Mouse (Mus musculus) adrenal gland, postnatal 36 days (tissue): ENCODE data around the gene Prc1. TPM values are rescaled to one million over a fixed set of nuclear protein-coding genes. Genes with fewer than 3 reads are reported as not detected.
"Not testable (repeated sequence)": the region's sequence is repeated elsewhere in the genome, so short reads cannot be mapped to it uniquely, and the experiment has no call there.

Experiments used
- DNase-seq, 2 experiments: peaks; one replicate each; pipeline ENCODE4 v3.0.0; 2021; ENCODE audit warnings: mixed read lengths in 1 of 2
- total RNA-seq, 2 experiments: library from RNA; stranded (reverse); gene quantifications; 2 replicates each; pipeline ENCODE4 v1.2.3; 2021

The Prc1 gene
- total RNA-seq, 2 experiments from 2014 or later: 12.4 to 12.8 TPM

DNA sequence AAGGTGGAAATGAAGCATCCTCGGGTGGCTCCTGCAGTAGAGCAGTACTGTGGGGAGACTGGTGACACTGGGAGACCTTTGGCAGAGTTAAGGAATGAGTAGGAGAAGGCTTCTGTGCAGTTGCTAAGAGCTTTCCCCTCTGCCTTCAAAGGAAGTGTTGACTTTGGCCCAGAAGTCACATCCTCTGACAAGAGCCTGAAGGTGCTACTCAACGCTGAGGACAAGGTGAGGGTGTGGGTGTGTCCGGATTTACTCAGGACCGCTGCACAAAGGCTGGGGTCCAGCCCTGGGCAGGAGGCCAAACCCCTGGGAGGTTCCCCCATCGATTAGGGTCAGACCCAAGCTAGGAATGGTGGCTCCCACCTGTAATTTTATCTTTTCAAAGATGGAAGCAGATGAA lies 9.9 kb upstream of the Prc1 start:
- DNase-seq: no peak

DNA sequence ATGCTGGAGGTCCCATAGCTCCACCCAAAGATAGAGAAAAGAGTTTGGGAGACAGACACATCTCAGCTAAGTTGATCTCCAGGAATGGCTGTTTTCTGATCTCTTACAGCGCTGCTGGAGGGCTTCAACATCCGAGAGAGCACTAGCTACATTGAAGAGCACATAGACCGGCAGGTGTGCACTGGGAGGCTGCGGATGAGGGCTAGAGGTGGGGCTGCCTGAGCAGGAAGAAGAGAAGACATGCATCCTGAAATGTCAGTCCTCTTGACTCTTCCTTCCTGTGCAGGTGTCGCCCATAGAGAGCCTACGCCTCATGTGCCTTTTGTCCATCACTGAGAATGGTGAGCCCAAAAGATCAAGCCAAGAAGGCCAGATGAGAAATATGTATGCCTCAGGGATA lies 8.5 kb upstream of the Prc1 start:
- DNase-seq: no peak

DNA sequence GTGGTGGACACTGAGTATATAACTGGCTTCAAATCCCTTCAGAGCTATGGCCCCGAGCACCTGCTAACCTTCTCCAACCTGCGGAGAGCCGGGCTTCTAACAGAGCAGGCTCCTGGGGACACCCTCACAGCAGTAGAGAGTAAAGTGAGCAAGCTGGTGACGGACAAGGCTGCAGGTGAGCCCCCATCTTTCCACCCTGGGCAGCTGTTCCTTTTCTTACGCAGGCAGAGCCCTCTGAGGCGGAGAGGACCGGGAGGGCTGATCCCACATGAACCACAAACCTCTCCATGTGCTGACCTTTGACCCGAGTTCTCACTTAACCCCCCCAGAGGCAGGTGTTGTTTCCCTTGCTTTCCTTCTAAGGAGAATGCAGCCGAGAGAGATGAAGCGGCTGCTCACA lies 6.5 kb upstream of the Prc1 start:
- no peak for DNase-seq

DNA sequence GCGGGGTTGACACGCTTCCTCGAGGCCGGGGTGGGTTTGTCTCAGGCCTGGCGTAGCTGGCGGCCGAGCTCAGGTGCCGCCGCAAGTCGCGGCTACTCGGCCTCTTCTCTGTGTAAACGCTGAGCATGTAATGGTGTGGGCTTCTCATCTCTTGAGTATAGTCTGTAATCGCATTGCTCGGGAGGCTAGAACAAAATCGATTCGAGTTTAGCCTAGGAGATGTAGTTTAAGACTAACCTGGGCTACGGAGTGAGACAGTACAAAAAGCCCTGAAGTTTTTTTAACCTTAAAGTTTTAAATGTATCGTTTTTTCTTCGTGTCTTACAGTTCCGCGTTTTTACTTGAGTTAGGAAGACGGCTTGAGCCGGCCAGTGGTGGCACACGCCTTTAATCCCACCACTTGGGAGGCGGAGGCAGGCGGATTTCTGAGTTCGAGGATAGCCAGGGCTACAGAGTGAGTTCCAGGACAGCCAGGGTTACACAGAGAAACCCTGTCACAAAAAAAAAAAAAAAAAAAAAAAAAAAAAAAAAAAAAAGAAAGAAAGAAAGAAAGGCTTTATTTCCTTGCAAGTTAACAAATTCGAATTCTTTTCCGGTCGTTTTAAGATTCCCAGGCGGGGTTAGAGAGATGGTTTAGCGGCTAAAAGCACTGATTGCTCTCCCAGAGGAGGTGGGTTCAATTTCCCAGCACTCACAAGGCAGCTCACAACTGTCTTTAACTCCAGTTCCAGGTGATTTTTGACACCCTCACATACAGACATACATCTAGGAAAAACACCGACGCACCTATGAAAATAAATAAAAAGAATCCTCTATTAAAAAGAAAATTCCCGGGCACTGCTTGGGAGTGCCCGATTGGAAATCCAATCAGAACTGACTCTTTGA lies 756 bp downstream of the Prc1 start:
- DNase-seq: no peak

DNA sequence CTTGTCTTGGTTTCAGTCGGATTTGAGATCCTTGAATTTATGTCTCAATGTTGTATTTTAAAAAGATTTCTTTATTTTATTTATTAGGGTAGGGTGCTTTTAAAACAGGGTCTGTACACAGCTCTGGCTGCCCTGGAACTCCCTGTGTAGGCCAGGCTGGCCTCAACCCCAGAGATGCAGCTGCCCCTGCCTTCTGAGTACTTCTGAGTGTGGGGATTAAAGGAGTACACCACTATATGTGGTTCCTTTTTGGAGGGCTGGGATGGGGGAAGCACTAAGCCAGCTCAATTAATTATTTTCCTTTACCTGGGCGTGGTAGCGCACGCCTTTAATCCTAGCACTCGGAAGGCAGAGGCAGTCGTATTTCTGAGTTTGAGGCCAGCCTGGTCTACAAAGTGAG lies 2.2 kb downstream of the Prc1 start:
- DNase-seq: no peak

DNA sequence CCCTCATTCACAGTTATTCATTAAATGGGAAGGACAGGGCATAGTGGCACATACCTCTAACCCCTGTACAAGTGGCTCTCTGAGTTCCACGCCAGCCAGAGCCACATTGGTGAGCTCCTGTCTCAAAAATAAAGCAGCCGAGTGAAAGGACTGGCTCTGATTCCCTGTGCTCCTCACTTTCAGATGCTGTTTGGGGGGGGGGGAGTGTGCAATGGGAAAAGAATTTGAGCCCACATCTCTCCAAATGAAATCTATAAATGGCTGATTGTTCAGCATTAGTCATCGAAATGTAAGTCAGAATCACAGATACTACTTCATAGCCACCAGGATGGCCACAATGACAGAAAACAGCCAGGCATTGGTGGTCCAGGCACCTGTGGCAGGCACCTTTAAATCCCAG lies 2.8 kb downstream of the Prc1 start:
- no peak for DNase-seq

DNA sequence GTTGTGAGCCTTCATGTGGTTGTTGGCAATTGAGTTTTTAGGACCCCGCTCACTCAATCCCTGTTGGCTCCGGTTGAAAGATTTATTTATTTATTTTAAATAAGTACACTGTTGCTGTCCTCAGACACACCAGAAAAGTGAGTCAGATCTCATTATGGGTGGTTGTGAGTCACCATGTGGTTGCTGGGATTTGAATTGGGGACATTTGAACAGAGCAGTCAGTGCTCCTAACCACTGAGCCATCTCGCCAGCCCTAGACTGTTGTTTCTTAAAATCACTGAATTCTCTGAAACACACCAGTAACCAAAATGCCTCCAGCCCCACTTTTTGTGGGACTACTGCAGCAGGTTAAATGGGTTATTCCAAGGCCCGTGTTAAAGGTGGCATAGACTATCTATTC lies 4.5 kb downstream of the Prc1 start:
- DNase-seq: no peak

DNA sequence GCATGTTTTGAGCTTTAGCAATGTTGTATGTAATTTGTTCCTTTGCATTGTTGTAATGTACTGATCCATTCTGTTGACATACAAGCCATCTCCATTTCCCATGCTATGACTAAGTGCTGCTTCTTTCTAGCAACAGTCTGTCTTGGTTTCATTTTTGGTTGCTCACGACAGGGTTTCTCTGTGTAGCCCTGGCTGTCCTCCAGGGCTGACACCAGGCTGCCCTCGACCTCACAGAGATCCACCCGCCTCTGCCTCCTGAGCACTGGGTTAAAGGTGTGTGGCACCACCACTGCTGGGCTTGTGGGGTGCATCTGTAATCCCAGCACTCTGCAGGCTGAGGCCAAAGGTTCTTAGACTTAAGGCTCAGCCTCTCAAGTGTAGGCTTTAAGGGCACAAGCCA lies 5.3 kb downstream of the Prc1 start:
- peak in 1 of 2 experiments; percentile 26 for DNase-seq

DNA sequence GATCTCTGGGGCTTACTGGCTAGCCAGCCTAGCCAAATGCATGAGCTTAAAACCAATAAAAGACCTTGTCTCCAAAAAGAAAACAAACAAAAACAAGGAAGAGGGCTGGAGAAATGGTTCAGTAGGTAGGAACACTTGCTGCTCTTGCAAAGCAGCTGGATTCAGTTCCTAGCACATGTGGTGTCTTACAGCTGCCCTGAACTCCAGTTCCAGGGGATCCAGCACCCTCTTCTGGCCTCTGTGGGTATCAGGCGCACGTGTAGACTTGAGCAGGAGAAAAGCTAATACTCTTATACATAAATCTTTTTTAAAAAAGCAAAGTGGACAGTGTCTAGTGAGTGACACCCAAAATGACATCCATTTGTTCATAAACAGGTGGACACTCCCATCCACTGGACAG lies 7.3 kb downstream of the Prc1 start:
- DNase-seq: no peak

DNA sequence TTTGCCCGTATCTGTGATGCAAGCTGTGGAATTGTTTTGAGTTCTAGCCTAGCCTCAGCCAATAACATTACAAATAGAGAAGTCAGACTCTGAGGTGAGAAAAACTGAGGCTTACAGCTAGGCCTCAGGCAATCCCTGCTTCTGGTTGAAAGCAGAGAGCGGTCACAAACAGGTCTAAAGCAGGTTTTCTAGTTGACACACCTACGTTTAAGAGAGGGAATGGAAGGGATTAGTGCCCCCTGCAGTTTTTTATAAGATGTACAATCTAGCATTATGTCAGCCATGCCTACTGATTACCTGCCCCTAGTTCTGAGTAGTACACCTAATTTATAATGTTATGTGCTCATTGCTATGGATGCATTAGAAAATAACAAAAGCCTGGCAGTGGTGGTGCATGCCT lies 13.5 kb downstream of the Prc1 start:
- DNase-seq: no peak

DNA sequence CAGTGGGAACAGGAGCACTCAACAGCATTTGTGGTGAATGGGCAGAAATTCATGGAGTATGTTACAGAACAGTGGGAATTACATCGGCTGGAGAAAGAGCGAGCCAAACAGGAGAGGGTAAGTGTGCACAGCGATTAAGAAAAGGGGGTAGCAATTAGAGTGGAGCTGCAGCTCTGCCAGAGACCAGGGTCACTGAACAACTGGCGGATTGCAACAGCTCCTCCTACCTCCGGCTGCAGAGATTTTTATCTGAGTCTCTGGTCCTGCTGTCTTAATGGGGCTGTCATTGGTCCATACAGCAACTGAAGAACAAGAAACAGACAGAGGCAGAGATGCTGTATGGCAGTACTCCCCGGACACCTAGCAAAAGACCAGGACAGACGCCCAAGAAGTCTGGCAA lies 16.5 kb downstream of the Prc1 start:
- DNase-seq: no peak

DNA sequence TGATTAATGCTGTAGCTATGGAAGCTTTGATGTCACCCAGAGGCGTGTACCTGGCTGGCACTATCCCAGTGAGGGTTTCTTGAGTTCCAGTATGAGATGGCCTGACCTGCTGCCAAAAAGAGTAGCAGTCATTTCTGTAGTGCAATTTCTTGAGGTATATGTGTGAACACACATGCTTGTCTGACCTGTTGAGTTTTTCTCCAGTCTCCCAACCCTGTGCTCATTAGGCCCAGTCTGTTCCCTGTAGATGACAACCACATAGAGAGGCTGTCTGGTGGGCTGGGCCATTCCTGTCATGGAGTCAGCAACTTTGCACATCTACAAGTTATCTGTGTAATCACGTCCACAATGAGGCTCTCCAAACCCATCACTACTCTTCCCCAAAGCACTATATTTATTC lies 21.5 kb downstream of the Prc1 start:
- no peak for DNase-seq

DNA sequence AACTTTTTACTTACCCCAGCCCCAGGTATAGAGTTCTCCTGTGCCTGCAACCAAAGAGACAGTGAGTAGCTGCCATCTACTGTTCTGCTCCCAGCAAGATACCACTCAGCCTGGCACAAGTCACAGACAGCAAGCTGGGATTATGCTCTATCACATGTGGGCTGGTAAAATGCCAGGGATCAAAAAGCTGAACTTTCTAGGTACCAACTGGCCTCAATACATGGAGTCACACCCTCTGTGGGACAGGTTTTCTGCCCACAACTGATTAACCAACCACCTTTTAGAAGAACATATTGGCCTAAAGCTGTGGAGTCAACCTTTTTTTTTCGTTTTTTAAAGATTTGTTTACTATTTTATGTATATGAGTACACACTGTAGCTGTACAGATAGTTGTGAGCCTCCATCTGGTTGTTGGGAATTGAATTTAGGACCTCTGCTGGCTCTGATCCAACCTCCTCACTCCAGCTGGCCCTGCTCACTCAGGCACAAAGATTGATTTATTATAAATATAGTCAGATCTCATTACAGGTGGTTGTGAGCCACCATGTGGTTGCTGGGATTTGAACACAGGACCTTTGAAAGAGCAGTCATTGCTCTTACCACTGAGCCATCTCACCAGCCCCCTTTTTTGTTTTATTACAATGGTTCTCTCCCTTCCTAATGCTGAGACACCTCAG lies 23.3 kb downstream of the Prc1 start:
- no peak for DNase-seq

DNA sequence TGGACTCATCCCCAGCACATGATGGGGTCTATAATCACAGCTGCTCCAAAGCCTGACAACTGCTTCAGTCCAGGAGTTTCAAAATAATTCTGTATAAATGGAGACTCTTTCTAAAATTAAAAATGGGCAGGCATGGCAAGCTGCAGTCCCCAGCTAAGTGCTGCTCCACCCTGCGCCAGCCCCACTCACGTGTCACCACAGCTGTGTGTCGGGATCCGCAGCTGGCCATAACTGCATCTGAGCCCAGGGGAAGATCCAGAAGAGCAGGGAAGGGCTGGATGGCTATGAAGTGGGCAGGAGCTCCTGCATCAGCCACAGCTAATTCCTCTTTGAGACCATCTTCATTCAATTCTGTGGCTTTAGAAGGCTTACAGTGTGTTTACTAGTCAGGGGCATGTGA lies 24.4 kb downstream of the Prc1 start:
- no peak for DNase-seq

DNA sequence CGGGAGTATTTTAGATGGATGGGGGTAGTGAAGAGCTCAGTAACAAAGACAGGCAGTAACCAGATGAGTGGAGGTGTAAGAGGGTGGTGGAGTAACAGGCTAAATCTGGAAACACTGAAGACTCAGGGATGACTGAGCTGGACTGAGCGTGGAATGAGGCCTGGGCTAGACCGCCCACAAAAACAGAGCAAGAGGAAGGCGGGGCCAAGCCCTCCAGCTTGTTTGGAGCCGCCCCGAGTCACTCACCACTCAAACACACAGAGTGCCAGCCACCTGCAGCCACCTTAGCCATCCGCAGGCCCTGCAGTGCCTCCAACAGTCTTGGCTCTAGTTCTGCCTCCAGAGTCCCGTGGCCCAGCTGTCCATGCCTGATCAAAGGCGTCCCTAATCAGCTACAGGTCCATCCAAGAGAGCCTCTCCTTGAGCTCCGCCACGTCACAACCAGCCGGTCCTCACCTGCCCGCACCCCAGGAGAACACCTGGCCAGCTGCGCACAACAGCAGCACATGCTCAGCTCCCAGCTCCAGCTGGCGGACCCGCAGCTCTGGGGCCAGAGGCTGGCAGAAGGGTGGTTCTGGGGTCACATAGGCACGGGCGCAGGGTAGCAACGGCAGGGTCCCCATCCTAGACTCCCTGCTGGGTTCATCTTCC lies 25.7 kb downstream of the Prc1 start:
- DNase-seq: no peak

DNA sequence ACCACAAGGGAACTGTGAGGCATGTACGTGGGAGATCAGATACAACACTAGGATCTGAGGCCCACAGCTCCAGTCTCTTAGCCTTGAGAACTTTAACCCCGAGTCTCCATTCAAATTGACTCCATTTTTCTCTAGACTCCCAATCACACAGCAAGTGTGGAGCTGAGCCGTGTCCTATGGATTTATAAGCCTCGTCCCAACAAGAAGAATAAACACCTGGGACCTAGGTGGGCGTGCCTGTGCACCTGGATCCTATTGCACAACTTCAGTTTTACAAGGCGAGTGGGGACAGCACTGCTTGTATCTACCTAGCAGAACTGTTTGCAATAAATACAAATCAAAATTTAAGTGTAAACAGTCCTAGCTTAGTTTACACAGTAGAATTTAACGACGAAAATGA lies 29.1 kb downstream of the Prc1 start:
- DNase-seq: no peak

DNA sequence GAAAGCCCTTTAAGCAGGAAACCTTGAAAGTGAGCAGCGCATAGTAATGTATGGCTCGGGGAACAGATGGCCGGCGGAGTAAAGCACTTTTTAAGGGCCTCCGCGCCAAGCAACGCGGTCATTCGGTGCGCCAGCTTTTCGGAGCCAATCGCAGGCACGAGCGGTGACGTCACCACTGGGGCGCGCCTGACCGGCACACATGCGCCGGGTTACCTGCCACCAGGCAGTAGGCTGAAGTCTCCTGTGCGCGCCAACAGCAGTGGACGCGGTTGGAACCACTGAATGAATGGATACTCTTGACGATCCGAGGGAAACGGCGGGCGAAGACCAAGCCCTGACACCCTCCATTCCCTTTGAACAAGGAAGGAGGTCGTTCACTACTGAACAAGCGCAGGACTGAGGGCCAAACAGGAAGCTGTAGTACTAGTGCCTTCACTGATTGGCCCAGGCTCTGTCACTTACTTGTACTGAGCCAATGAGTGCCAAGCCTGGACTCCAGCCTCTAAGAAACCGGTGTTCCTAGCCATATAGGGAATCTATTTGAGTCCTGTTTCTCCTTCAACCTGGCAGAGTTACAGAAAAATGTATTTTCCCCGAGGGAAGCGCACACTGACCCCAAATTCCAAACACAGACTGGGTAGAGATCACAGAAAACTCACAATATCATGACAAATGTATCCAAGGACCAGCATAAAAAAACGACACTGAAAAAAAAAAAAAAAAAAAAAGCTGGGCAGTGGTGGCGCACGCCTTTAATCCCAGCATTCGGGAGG lies 30.0 kb downstream of the Prc1 start, which contains the start of gene Rccd1:
TSS of gene Rccd1 (minus strand) at position 412 of the 773 bp plus-strand sequence.
- DNase-seq: peak; percentile 96

DNA sequence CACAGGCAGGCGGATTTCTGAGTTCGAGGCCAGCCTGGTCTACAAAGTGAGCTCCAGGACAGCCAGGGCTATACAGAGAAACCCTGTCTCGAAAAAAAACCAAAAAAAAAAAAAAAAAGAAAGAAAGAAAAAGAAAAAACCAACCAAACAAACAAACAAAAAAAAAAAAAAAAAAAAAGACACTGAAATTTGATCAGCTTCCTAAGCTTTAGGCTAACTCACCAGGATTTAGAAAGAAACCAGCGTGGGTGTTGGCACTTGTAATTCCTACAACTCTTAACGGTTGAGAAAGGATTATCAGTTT lies 30.5 kb downstream of the Prc1 start:
- DNase-seq: not testable (repeated sequence)

DNA sequence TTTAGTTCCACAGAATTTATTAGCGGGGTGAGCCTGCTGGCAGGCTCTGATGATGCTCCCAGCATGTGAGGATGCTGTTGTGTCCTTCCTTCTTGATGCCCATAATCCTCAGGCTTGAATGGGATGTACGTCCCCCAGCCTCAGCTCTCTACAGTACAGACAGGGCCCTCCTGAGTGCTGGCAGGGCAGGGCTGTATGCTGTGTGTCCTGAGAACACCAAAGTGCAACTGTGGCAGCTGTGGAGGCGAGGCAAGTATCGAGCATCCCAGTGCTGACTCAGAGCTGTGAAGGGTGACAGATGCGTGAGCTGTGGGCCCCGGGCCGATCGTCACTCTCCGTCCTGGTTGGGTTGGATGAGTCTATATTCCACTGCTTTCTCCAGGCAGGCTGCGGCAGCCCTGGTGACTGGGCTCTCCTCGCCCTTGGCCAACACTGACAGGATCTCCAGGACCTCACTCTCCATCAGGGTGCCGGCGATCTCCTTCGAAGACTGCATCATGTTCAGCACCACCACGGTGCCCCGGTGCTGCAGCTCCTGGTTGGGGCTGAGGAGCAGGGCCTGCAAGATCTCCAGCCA lies 31.1 kb downstream of the Prc1 start:
- DNase-seq: no peak

DNA sequence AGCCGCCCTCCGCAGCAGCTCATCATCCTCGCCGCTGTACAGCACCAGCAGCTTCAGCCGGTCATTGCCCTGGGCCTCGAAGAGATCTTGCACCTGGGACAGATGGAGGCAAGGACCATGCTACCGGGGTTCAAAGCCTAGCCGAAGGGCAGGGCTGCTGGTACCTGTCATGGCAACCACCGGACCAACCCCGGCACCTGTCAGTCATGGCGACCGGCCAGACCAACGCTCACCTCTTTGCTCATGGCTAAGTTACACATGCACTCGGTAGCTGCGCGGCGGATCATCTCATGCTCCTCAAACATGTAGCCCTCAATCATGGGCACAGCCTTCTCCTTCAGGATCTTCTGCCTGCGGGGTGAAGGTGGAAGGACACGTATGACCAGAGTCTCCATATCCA lies 31.8 kb downstream of the Prc1 start:
- no peak for DNase-seq

DNA sequence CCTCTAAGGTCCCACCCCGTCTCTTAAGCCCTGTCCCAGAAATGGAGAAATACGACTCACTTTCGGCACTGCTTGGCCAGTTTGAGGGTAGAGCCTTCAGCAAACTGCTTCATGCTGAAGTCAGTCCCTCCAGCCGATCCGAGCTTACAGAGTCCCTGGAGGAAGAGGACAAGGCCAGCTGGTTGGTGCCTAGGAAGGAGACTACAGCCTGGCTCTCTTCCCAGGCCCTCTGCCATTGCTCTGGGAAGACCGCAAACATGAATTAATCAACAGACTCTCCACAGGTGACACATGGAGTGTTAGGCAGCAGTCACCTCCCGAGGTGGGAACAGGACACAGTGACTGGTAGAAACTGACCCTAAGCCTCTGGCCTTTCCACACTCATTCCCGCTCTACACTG lies 36.0 kb downstream of the Prc1 start:
- DNase-seq: no peak

DNA sequence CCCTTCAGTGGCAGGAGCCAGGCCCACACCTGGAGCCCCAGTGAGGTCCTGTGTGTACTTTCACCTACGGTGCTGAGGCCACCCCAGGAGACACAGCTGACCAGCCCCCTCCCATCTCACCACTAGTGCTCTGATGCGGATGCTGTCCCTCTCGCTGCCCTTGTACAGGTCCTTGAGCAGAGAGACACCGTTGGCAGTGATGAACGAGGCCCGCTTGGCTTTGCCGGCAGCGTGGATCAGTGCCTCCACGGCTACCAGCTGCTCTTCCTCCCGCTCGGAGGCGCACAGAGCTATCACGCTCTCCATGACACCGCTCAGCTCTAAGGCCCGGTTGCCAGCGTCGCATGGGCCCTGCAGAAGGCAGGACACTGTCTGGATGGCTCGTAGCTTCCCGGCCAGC lies 37.2 kb downstream of the Prc1 start:
- DNase-seq: peak; percentile 63 to 66
